Mouse (Mus musculus): ENCODE measurements around the gene Serpinb1a. TPM values are rescaled to one million over a fixed set of nuclear protein-coding genes. Genes with fewer than 3 reads are reported as not detected.
"Not testable (repeated sequence)": the region's sequence is repeated elsewhere in the genome, so short reads cannot be mapped to it uniquely, and the experiment has no call there.

Serpinb1a gene
- polyA plus RNA-seq (2014; fragmentation: Nextera tagmentation; extraction: Ambion mirVana), result 10.1 and 11.0 TPM in 2 replicates

GRCm38 (mm10) chr13:32850668-32851404 lies at the start of gene Serpinb1a:
TSS of gene Serpinb1a (minus strand) at chr13:32851185.
- ATAC-seq (replicated peaks; ENCODE audit: low FRiP score), result no peak
- Histone ChIP-seq H3K4me1 (replicated peaks; ENCODE audit: control insufficient read depth, insufficient read depth, low read length) (no peaks in the 10 kb centered on the region), H3K27me3 (replicated peaks; ENCODE audit: control insufficient read depth, insufficient read depth, low read length) (no peaks in the 10 kb centered on the region), H3K9me3 (ENCODE audit: control insufficient read depth, low read length) (no peaks in the 10 kb centered on the region), H3K36me3 (ENCODE audit: control insufficient read depth, insufficient read depth, low read length) (no peaks in the 10 kb centered on the region), H3K4me3 (ENCODE audit: low read depth, low read length) (no peak within 1 kb of the TSS), H3K9ac (ENCODE audit: low read depth, low read length) (no peak within 1 kb of the TSS), H3K27ac (ENCODE audit: low read depth, low read length) (no peak within 1 kb of the TSS), H3K4me2 (no peak within 1 kb of the TSS)
- no peak for DNase-seq (ENCODE audit: low spot score)
- WGBS, result 59% methylated on average over 10 of the region's 10 CpGs

DNA sequence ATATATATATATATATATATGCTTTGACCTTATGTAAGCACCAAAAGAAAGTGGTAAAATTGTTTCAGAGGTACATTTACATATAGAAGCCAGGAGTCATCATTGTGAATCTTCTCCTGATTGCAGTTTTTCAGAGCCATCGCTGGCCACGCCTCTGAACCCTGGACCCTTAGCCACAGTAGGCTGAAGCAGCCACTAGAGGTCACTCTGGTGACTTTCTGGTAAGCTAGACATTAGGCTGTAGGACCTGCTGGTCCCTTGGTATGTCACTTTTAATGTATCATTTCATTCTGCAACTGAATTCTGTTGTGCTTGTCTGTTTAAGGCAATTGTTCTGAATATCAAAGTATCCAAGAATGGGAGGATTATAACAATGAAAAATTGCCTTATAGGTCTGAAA lies 49.7 kb upstream of the Serpinb1a start:
- H3K27me3 ChIP-seq (replicated peaks; ENCODE audit: control insufficient read depth, insufficient read depth, low read length), result no peaks in the 10 kb centered on the region
- H3K4me2 ChIP-seq, result no peak overlapping the region
- 0 out of 2 replicates have a peak, but pooled peaks have one; percentile 40 for ATAC-seq (replicated peaks; ENCODE audit: low FRiP score)
- no peaks in the 10 kb centered on the region for H3K4me1 ChIP-seq (replicated peaks; ENCODE audit: control insufficient read depth, insufficient read depth, low read length)
- H3K9me3 ChIP-seq (ENCODE audit: control insufficient read depth, low read length), result no peaks in the 10 kb centered on the region
- no peak overlapping the region for H3K9ac ChIP-seq (ENCODE audit: low read depth, low read length)
- no peak overlapping the region for H3K4me3 ChIP-seq (ENCODE audit: low read depth, low read length)
- 7% methylated on average over 2 of the region's 2 CpGs for WGBS
- H3K27ac ChIP-seq (ENCODE audit: low read depth, low read length), result no peak overlapping the region
- H3K36me3 ChIP-seq (ENCODE audit: control insufficient read depth, insufficient read depth, low read length), result no peaks in the 10 kb centered on the region
- DNase-seq (ENCODE audit: low spot score), result no peak

GRCm38 (mm10) chr13:32899114-32899513 lies 48.1 kb upstream of the Serpinb1a start:
- not testable (repeated sequence) for H3K4me1 ChIP-seq (replicated peaks; ENCODE audit: control insufficient read depth, insufficient read depth, low read length); H3K4me2 ChIP-seq; H3K9ac ChIP-seq (ENCODE audit: low read depth, low read length); H3K9me3 ChIP-seq (ENCODE audit: control insufficient read depth, low read length); H3K4me3 ChIP-seq (ENCODE audit: low read depth, low read length); H3K36me3 ChIP-seq (ENCODE audit: control insufficient read depth, insufficient read depth, low read length); ATAC-seq (replicated peaks; ENCODE audit: low FRiP score); DNase-seq (ENCODE audit: low spot score); H3K27ac ChIP-seq (ENCODE audit: low read depth, low read length); H3K27me3 ChIP-seq (replicated peaks; ENCODE audit: control insufficient read depth, insufficient read depth, low read length)
- WGBS, result 54% methylated on average over 2 of the region's 2 CpGs

DNA sequence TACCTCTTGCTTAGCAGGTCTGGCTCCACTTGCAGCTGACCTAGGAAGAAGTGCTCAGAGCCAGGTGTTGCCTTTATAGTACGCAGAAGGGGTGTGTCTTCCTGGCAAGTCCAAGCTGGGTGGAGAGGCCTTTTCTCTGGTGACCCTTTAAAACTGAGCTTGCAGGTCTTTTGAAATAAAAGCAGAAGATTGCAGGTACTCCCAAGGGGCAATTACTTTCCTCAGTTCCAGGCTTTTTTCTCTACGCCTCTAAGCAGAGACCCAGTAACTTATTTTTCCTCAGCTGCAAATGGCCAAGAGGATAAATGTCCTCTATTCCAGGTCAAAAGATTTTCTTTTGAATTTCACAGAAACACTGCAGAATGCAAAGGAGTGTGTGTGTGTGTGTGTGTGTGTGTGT lies 47.1 kb upstream of the Serpinb1a start, which contains the start of gene Serpinb1c:
Gene Serpinb1c (minus strand): TSS at position 101 of the 400 bp plus-strand sequence.
- WGBS, result 84% methylated on average over 2 of the region's 2 CpGs
- H3K27me3 ChIP-seq (replicated peaks; ENCODE audit: control insufficient read depth, insufficient read depth, low read length), result no peaks in the 10 kb centered on the region
- ATAC-seq (replicated peaks; ENCODE audit: low FRiP score) (no peak), DNase-seq (ENCODE audit: low spot score) (no peak)
- no peak within 1 kb of the TSS for H3K27ac ChIP-seq (ENCODE audit: low read depth, low read length)
- H3K4me1 ChIP-seq (replicated peaks; ENCODE audit: control insufficient read depth, insufficient read depth, low read length), result no peaks in the 10 kb centered on the region
- no peak within 1 kb of the TSS for H3K4me2 ChIP-seq
- H3K9me3 ChIP-seq (ENCODE audit: control insufficient read depth, low read length), result no peaks in the 10 kb centered on the region
- H3K36me3 ChIP-seq (ENCODE audit: control insufficient read depth, insufficient read depth, low read length), result no peaks in the 10 kb centered on the region
- no peak within 1 kb of the TSS for H3K9ac ChIP-seq (ENCODE audit: low read depth, low read length)
- no peak within 1 kb of the TSS for H3K4me3 ChIP-seq (ENCODE audit: low read depth, low read length)

- Histone ChIP-seq H3K9ac (ENCODE audit: low read depth, low read length) (no peak overlapping the region), H3K4me3 (ENCODE audit: low read depth, low read length) (no peak overlapping the region), H3K4me2 (no peak overlapping the region), H3K9me3 (ENCODE audit: control insufficient read depth, low read length) (no peaks in the 10 kb centered on the region), H3K36me3 (ENCODE audit: control insufficient read depth, insufficient read depth, low read length) (no peaks in the 10 kb centered on the region), H3K27me3 (replicated peaks; ENCODE audit: control insufficient read depth, insufficient read depth, low read length) (no peaks in the 10 kb centered on the region), H3K27ac (ENCODE audit: low read depth, low read length) (no peak overlapping the region), H3K4me1 (replicated peaks; ENCODE audit: control insufficient read depth, insufficient read depth, low read length) (no peaks in the 10 kb centered on the region)
- 77% methylated on average over 4 of the region's 4 CpGs for WGBS
- DNase-seq (ENCODE audit: low spot score) (no peak), ATAC-seq (replicated peaks; ENCODE audit: low FRiP score) (no peak)
These were observed 45.9 kb upstream of the Serpinb1a start for GRCm38 (mm10) chr13:32896931-32897330.

GRCm38 (mm10) chr13:32884755-32885154 lies 33.8 kb upstream of the Serpinb1a start:
- H3K27me3 ChIP-seq (replicated peaks; ENCODE audit: control insufficient read depth, insufficient read depth, low read length), result no peaks in the 10 kb centered on the region
- H3K36me3 ChIP-seq (ENCODE audit: control insufficient read depth, insufficient read depth, low read length), result no peaks in the 10 kb centered on the region
- DNase-seq (ENCODE audit: low spot score), result no peak
- H3K9ac ChIP-seq (ENCODE audit: low read depth, low read length), result no peak overlapping the region
- no peak overlapping the region for H3K4me3 ChIP-seq (ENCODE audit: low read depth, low read length)
- no peak overlapping the region for H3K27ac ChIP-seq (ENCODE audit: low read depth, low read length)
- no peak for ATAC-seq (replicated peaks; ENCODE audit: low FRiP score)
- H3K9me3 ChIP-seq (ENCODE audit: control insufficient read depth, low read length), result no peaks in the 10 kb centered on the region
- no peaks in the 10 kb centered on the region for H3K4me1 ChIP-seq (replicated peaks; ENCODE audit: control insufficient read depth, insufficient read depth, low read length)
- no peak overlapping the region for H3K4me2 ChIP-seq

DNA sequence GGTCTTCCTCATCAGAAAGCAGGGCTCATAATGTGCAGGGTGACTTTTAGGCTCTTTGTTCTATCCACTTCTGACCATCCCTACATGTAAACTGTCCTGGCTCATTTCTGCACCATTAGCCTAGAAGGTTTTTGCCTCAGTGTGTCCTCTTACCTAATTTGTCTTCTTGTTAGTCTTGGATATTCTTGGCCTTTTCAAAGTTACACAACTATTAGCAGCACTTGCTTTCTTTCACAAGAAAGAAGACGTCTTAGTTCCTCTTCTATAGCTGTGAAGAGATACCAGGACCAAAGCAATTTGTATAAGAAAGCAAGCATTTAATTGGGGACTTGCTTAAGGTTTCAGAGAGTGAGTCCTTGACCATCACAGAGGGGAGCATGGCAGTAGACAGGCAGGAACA lies 22.9 kb upstream of the Serpinb1a start:
- H3K9ac ChIP-seq (ENCODE audit: low read depth, low read length), result no peak overlapping the region
- ATAC-seq (replicated peaks; ENCODE audit: low FRiP score), result no peak
- no peak overlapping the region for H3K4me3 ChIP-seq (ENCODE audit: low read depth, low read length)
- no peaks in the 10 kb centered on the region for H3K9me3 ChIP-seq (ENCODE audit: control insufficient read depth, low read length)
- no peak for DNase-seq (ENCODE audit: low spot score)
- H3K27me3 ChIP-seq (replicated peaks; ENCODE audit: control insufficient read depth, insufficient read depth, low read length), result no peaks in the 10 kb centered on the region
- WGBS, result 60% methylated on average over 1 of the region's 1 CpGs
- H3K4me2 ChIP-seq, result no peak overlapping the region
- no peak overlapping the region for H3K27ac ChIP-seq (ENCODE audit: low read depth, low read length)
- no peaks in the 10 kb centered on the region for H3K4me1 ChIP-seq (replicated peaks; ENCODE audit: control insufficient read depth, insufficient read depth, low read length)
- H3K36me3 ChIP-seq (ENCODE audit: control insufficient read depth, insufficient read depth, low read length), result no peaks in the 10 kb centered on the region

GRCm38 (mm10) chr13:32868843-32869242 lies 17.9 kb upstream of the Serpinb1a start:
- WGBS, result 55% methylated on average over 5 of the region's 5 CpGs
- DNase-seq (ENCODE audit: low spot score), result no peak
- Histone ChIP-seq H3K4me3 (ENCODE audit: low read depth, low read length) (no peak overlapping the region), H3K9ac (ENCODE audit: low read depth, low read length) (no peak overlapping the region), H3K27me3 (replicated peaks; ENCODE audit: control insufficient read depth, insufficient read depth, low read length) (no peaks in the 10 kb centered on the region), H3K9me3 (ENCODE audit: control insufficient read depth, low read length) (no peaks in the 10 kb centered on the region), H3K36me3 (ENCODE audit: control insufficient read depth, insufficient read depth, low read length) (no peaks in the 10 kb centered on the region), H3K4me2 (no peak overlapping the region), H3K27ac (ENCODE audit: low read depth, low read length) (no peak overlapping the region), H3K4me1 (replicated peaks; ENCODE audit: control insufficient read depth, insufficient read depth, low read length) (no peaks in the 10 kb centered on the region)
- ATAC-seq (replicated peaks; ENCODE audit: low FRiP score), result no peak

DNA sequence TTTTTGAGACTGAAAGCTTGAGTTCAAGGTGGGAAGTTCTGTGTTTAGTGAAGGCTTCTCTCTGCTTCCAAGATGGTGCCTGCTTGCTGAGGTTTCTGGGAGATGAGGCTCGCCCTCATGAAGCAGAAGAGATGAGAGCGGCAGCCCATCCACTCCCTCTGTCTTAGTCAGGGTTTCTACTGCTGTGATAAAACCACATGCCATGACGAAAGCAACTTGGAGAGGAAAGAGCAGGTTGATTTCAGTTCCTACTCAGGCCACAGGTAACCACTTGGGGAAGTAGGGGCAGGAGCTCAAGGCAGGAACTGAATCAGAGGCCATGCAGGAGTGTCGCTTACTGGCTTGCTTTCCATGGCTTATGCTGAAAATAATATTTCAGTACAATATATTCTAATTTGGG lies 17.2 kb upstream of the Serpinb1a start:
- not testable (repeated sequence) for ATAC-seq (replicated peaks; ENCODE audit: low FRiP score); H3K4me2 ChIP-seq; H3K4me3 ChIP-seq (ENCODE audit: low read depth, low read length); H3K9ac ChIP-seq (ENCODE audit: low read depth, low read length); H3K36me3 ChIP-seq (ENCODE audit: control insufficient read depth, insufficient read depth, low read length); H3K9me3 ChIP-seq (ENCODE audit: control insufficient read depth, low read length); H3K27me3 ChIP-seq (replicated peaks; ENCODE audit: control insufficient read depth, insufficient read depth, low read length); DNase-seq (ENCODE audit: low spot score); H3K27ac ChIP-seq (ENCODE audit: low read depth, low read length); H3K4me1 ChIP-seq (replicated peaks; ENCODE audit: control insufficient read depth, insufficient read depth, low read length)
- WGBS, result 73% methylated on average over 4 of the region's 4 CpGs
